Mouse (Mus musculus) intestine, embryonic 15.5 days (tissue): ENCODE results near the gene Dnmt3b. TPM values are rescaled to one million over a fixed set of nuclear protein-coding genes. Genes with fewer than 3 reads are reported as not detected.
A peak's percentile ranks its signal among the peaks of the same experiment; 100 is the strongest.

ENCODE experiments used
- ATAC-seq: fragments of 200-750 bp; cut with Nextera tagmentation; 2 replicates; pipeline ENCODE4 v1.8.0; 2017; ENCODE audit warnings: moderate TSS enrichment, moderate library complexity
- H3K27ac ChIP-seq: fragments of 300-500 bp; sonication (generic); 2 replicates; pipeline ENCODE4 v1.5.1; 2015; ENCODE audit warnings: mild to moderate bottlenecking, inconsistent platforms
- H3K27me3 ChIP-seq: fragments of 300-500 bp; sonication (generic); replicated peaks from 2 replicates; pipeline ENCODE4 v1.6.1; 2015; ENCODE audit warnings: inconsistent platforms
- H3K36me3 ChIP-seq: fragments of 300-500 bp; sonication (generic); 2 replicates; pipeline ENCODE4 v1.6.1; 2015; ENCODE audit warnings: inconsistent platforms
- H3K4me1 ChIP-seq: fragments of 300-500 bp; sonication (generic); replicated peaks from 2 replicates; pipeline ENCODE4 v1.6.1; 2015; ENCODE audit warnings: inconsistent platforms
- H3K4me2 ChIP-seq: fragments of 300-500 bp; sonication (generic); replicated peaks from 2 replicates; pipeline ENCODE4 v1.6.1; 2015; ENCODE audit warnings: mild to moderate bottlenecking, inconsistent platforms
- H3K4me3 ChIP-seq: fragments of 300-500 bp; sonication (generic); replicated peaks from 2 replicates; pipeline ENCODE4 v1.5.1; 2015; ENCODE audit warnings: inconsistent platforms
- H3K9ac ChIP-seq: fragments of 300-500 bp; sonication (generic); 2 replicates; pipeline ENCODE4 v1.6.1; 2015; ENCODE audit warnings: inconsistent platforms
- H3K9me3 ChIP-seq: fragments of 300-500 bp; sonication (generic); 2 replicates; pipeline ENCODE4 v1.6.1; 2016; ENCODE audit warnings: inconsistent platforms
- WGBS: fragments of 180-500 bp; shearing (Covaris S2); methylation state at CpG from one replicate; pipeline ENCODE4 v1.1.7; 2015; 5-methylcytosine and 5-hydroxymethylcytosine counted together
- polyA plus RNA-seq: library from polyadenylated mRNA; unstranded; fragments of >200 nt; fragmentation: Nextera tagmentation; extraction: Ambion mirVana; gene quantifications from 2 replicates; pipeline ENCODE4 v1.2.1, GENCODE M21; 2015

Gene Dnmt3b
- polyA plus RNA-seq, 1 experiment from 2014 or later, result 8.1 TPM

GRCm38 (mm10) chr2:153612594-153613281 is 36.5 kb upstream of the Dnmt3b start:
- no peak overlapping the region for H3K27ac ChIP-seq
- H3K36me3 ChIP-seq, result no peaks in the 10 kb centered on the region; the same call in 1 of the 2 replicates
- WGBS, result 35% methylated on average over 3 of the region's 3 CpGs
- H3K4me2 ChIP-seq, result no peak overlapping the region
- H3K9ac ChIP-seq, result no peak overlapping the region; the same call in 1 of the 2 replicates
- H3K9me3 ChIP-seq, result no peaks in the 10 kb centered on the region
- H3K4me1 ChIP-seq, result peaks cover 27% of the 10 kb centered on the region
- ATAC-seq, result 0 out of 2 replicates have a peak, but pooled peaks have one; percentile 22
- H3K27me3 ChIP-seq, result no peaks in the 10 kb centered on the region
- no peak overlapping the region for H3K4me3 ChIP-seq

DNA sequence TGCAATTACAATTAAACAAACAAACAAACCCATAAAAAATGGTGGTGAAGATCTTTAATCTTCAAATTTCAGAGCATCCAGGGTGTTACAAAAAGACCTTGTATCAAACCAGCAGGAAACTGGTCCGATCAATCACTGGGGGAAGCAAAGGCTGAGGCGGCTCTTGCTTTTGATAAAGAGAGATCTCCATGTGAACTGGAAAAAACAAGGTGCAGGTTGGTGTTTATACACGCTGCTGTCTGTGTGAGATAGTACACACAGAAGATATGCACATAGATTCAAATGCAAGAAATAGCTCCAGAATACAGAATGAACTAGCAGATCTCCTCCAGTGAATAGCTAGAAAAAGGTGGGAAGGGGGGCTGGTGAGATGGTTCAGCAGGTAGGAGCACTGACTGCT is 32.4 kb upstream of the Dnmt3b start:
- ATAC-seq, result no peak
- H3K27me3 ChIP-seq, result no peaks in the 10 kb centered on the region
- peaks cover 6% of the 10 kb centered on the region; the same call in 1 of the 2 replicates for H3K4me1 ChIP-seq
- 91% methylated on average over 3 of the region's 3 CpGs for WGBS
- no peak overlapping the region for H3K27ac ChIP-seq
- no peak overlapping the region for H3K9ac ChIP-seq
- peaks cover 21% of the 10 kb centered on the region for H3K36me3 ChIP-seq
- no peak overlapping the region for H3K4me3 ChIP-seq
- H3K9me3 ChIP-seq, result no peaks in the 10 kb centered on the region
- H3K4me2 ChIP-seq, result no peak overlapping the region

GRCm38 (mm10) chr2:153618439-153618838 is 30.8 kb upstream of the Dnmt3b start:
- Histone ChIP-seq H3K27me3 (no peaks in the 10 kb centered on the region), H3K9me3 (no peaks in the 10 kb centered on the region), H3K9ac (no peak overlapping the region), H3K27ac (no peak overlapping the region), H3K36me3 (peaks cover 33% of the 10 kb centered on the region), H3K4me3 (no peak overlapping the region), H3K4me1 (no peaks in the 10 kb centered on the region), H3K4me2 (no peak overlapping the region)
- 90% methylated on average over 6 of the region's 6 CpGs for WGBS
- ATAC-seq, result no peak

DNA sequence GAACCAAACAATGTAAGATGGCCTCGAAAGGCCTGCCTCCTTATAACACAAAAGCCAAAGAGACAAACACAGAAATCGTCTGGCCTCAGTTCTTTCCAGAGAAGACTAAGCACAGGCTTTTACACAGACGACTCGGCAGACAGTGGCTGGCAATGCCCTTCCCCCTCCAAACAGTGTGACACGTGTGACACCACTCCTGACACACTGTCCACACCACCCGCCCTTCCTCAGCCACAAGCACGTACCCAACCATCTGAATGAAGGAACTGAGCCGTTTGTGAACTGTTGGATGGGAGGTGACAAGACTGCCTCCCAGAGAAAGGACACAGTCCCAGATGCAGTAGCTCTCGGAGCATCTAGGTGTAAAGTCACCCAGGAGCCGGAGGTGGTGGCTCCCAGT is 30.4 kb upstream of the Dnmt3b start:
- Histone ChIP-seq H3K36me3 (peaks cover 36% of the 10 kb centered on the region), H3K27me3 (no peaks in the 10 kb centered on the region), H3K4me1 (no peaks in the 10 kb centered on the region), H3K4me3 (no peak overlapping the region), H3K9ac (no peak overlapping the region), H3K27ac (no peak overlapping the region), H3K4me2 (no peak overlapping the region), H3K9me3 (no peaks in the 10 kb centered on the region)
- ATAC-seq, result no peak
- WGBS, result 75% methylated on average over 10 of the region's 10 CpGs

DNA sequence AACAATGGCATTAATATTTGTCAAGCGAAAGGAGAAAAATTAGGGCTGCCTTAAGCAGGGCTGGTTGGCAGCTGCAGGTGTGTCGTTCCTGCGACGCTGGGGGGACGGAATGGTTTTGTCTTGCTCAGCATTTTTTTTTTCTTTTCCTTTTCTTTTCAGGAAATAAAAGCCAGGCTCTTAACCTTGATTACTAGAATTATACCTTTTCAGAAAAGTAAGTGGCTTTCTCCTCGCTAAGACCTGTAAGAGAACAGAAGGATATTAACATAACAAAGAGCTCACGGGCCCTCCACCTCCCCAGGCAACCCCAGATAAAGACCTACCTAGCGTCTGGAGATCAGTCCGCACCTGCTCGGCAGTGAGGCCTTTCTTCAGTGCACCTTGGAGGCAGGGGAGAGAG is 26.8 kb upstream of the Dnmt3b start:
- no peak for ATAC-seq
- WGBS, result 75% methylated on average over 10 of the region's 10 CpGs
- H3K36me3 ChIP-seq, result peaks cover 51% of the 10 kb centered on the region

DNA sequence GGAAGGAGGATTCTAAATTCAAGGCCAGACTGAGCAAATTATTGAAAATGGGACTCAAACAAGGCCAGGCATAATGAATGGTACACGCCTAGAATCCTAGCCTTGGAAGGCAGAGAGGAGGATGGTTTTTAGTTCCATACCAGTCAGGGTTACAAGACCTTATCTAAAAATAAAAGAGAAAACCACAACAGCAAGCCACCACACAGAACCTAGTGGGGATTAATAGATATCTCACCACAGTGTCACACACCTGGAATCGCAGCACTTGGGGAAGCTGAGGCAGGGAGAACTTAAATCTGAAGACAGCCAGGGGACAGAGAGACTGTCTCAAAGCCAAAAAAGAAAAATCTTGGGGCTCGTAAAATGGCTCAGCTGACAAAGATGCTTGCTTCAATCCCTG is 18.3 kb upstream of the Dnmt3b start:
- Histone ChIP-seq H3K9ac (no peak overlapping the region), H3K9me3 (no peaks in the 10 kb centered on the region), H3K27ac (no peak overlapping the region), H3K36me3 (peaks cover 12% of the 10 kb centered on the region), H3K4me2 (no peak overlapping the region), H3K27me3 (no peaks in the 10 kb centered on the region), H3K4me3 (no peak overlapping the region), H3K4me1 (peaks cover 10% of the 10 kb centered on the region; the same call in 1 of the 2 replicates)
- 93% methylated on average over 3 of the region's 3 CpGs for WGBS
- no peak for ATAC-seq

More for the DNA sequence above, 26.8 kb upstream of the Dnmt3b start:
- Histone ChIP-seq H3K4me1 (no peaks in the 10 kb centered on the region), H3K4me2 (no peak overlapping the region), H3K9me3 (no peaks in the 10 kb centered on the region), H3K9ac (no peak overlapping the region), H3K4me3 (no peak overlapping the region), H3K27me3 (no peaks in the 10 kb centered on the region), H3K27ac (no peak overlapping the region)

GRCm38 (mm10) chr2:153631976-153632870 is 17.0 kb upstream of the Dnmt3b start, which contains the start of gene Commd7:
Gene Commd7, minus strand, starts transcription at chr2:153632781.
- peak; percentile 94 for ATAC-seq

DNA sequence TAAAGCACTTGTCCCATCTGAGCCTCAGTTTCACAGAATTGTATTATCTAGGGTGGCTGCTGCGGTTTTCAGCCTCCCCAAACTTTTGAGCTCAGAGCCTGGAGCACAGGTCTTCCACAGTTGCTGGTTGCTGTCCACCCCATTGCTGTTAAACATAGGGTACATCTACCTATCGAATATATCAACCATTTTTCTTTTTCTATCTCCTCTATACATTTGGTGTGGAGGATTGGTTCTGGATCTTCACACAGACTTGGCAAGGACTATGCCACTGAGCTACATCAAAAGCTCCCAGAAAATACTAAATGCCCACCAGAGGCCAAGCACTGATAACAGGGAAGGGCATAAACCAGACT is 16.4 kb upstream of the Dnmt3b start:
- peak; percentile 34 for ATAC-seq
- H3K9me3 ChIP-seq, result no peaks in the 10 kb centered on the region
- peak overlapping the region; percentile 70 for H3K4me2 ChIP-seq
- H3K4me3 ChIP-seq, result peak overlapping the region; percentile 79
- 31% methylated on average over 2 of the region's 2 CpGs for WGBS
- H3K4me1 ChIP-seq, result peaks cover 10% of the 10 kb centered on the region; the same call in 1 of the 2 replicates
- peak overlapping the region; percentile 93 for H3K27ac ChIP-seq
- peaks cover 6% of the 10 kb centered on the region for H3K36me3 ChIP-seq
- H3K27me3 ChIP-seq, result no peaks in the 10 kb centered on the region
- H3K9ac ChIP-seq, result peak overlapping the region; percentile 87

More at GRCm38 (mm10) chr2:153631976-153632870, 17.0 kb upstream of the Dnmt3b start, which contains the start of gene Commd7:
- Histone ChIP-seq H3K4me2 (peak within 1 kb of the TSS; percentile 70), H3K4me3 (peak within 1 kb of the TSS; percentile 79), H3K36me3 (peaks cover 8% of the 10 kb centered on the region), H3K9ac (peak within 1 kb of the TSS; percentile 87), H3K9me3 (no peaks in the 10 kb centered on the region), H3K27ac (peak within 1 kb of the TSS; percentile 93), H3K4me1 (peaks cover 10% of the 10 kb centered on the region; the same call in 1 of the 2 replicates), H3K27me3 (no peaks in the 10 kb centered on the region)
- 5% methylated on average over 53 of the region's 53 CpGs for WGBS

DNA sequence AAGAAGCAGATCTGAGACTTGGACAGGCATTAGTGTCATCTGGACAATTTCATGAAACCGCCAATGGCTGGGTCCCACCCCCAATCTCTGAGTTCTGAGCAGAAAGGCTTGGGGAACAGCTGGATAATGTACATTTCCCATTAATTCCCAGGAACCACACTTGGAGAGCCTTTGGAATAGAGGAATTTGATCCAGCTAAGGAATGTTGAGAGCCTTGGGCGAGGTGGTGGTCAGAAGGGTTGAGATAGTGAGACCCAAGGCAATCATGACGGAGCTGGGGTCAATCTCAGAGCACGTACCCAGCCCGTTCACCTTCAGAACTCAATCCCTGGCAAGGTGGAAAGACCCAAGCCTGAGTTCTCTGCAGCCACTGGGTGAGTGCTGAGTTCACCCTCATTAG is 16.0 kb upstream of the Dnmt3b start:
- Histone ChIP-seq H3K27ac (peak overlapping the region; percentile 93; the same call in 1 of the 2 replicates), H3K4me1 (peaks cover 10% of the 10 kb centered on the region; the same call in 1 of the 2 replicates), H3K4me2 (peak overlapping the region; percentile 70), H3K9ac (no peak overlapping the region), H3K27me3 (no peaks in the 10 kb centered on the region), H3K4me3 (peak overlapping the region; percentile 79), H3K36me3 (peaks cover 2% of the 10 kb centered on the region), H3K9me3 (no peaks in the 10 kb centered on the region)
- 66% methylated on average over 5 of the region's 5 CpGs for WGBS
- no peak for ATAC-seq

- Histone ChIP-seq H3K9ac (no peak overlapping the region), H3K4me1 (no peaks in the 10 kb centered on the region), H3K4me3 (no peak overlapping the region), H3K27ac (no peak overlapping the region), H3K9me3 (no peaks in the 10 kb centered on the region), H3K4me2 (no peak overlapping the region), H3K36me3 (no peaks in the 10 kb centered on the region), H3K27me3 (0 out of 2 replicates have a peak, but pooled peaks cover 2% of the 10 kb centered on the region)
- ATAC-seq, result no peak
- 37% methylated on average over 15 of the region's 15 CpGs for WGBS
These were observed 10.1 kb upstream of the Dnmt3b start for GRCm38 (mm10) chr2:153638977-153639680.

GRCm38 (mm10) chr2:153642496-153642895 is 6.8 kb upstream of the Dnmt3b start:
- Histone ChIP-seq H3K27ac (no peak overlapping the region), H3K9me3 (no peaks in the 10 kb centered on the region), H3K4me1 (no peaks in the 10 kb centered on the region), H3K4me2 (no peak overlapping the region), H3K27me3 (0 out of 2 replicates have a peak, but pooled peaks cover 2% of the 10 kb centered on the region), H3K36me3 (no peaks in the 10 kb centered on the region), H3K9ac (no peak overlapping the region), H3K4me3 (no peak overlapping the region)
- 28% methylated on average over 3 of the region's 3 CpGs for WGBS
- ATAC-seq, result no peak

GRCm38 (mm10) chr2:153642999-153643398 is 6.3 kb upstream of the Dnmt3b start:
- no peak for ATAC-seq
- 51% methylated on average over 6 of the region's 6 CpGs for WGBS
- H3K27ac ChIP-seq, result no peak overlapping the region
- H3K4me3 ChIP-seq, result no peak overlapping the region
- no peak overlapping the region for H3K4me2 ChIP-seq
- H3K36me3 ChIP-seq, result no peaks in the 10 kb centered on the region
- no peaks in the 10 kb centered on the region for H3K4me1 ChIP-seq
- H3K27me3 ChIP-seq, result 0 out of 2 replicates have a peak, but pooled peaks cover 2% of the 10 kb centered on the region
- H3K9me3 ChIP-seq, result no peaks in the 10 kb centered on the region
- no peak overlapping the region for H3K9ac ChIP-seq
